Mouse (Mus musculus) NIH3T3 (cell line): ENCODE data around the gene Slco3a1.

Source experiments
- DNase-seq: peaks from one replicate; pipeline ENCODE4 v3.0.0-alpha.2; 2012; ENCODE audit warnings: low read depth

The Slco3a1 gene

GRCm38 (mm10) chr7:74486083-74486482, 68.5 kb downstream of the Slco3a1 start:
- DNase-seq, result no peak

- no peak for DNase-seq
Observed at GRCm38 (mm10) chr7:74485669-74486068, 68.9 kb downstream of the Slco3a1 start.

- no peak for DNase-seq
Observed at GRCm38 (mm10) chr7:74484024-74484385, 70.6 kb downstream of the Slco3a1 start.

- DNase-seq, result no peak
Observed at GRCm38 (mm10) chr7:74483294-74484023, 71.1 kb downstream of the Slco3a1 start.

GRCm38 (mm10) chr7:74471740-74472139, 82.8 kb downstream of the Slco3a1 start:
- no peak for DNase-seq

GRCm38 (mm10) chr7:74466886-74467285, 87.7 kb downstream of the Slco3a1 start:
- DNase-seq, result no peak

GRCm38 (mm10) chr7:74464638-74465037, 89.9 kb downstream of the Slco3a1 start:
- peak; percentile 80 for DNase-seq

GRCm38 (mm10) chr7:74462451-74462850, 92.1 kb downstream of the Slco3a1 start:
- DNase-seq, result no peak

- no peak for DNase-seq
Observed at GRCm38 (mm10) chr7:74461736-74462135, 92.8 kb downstream of the Slco3a1 start.

- no peak for DNase-seq
Observed at GRCm38 (mm10) chr7:74461146-74461545, 93.4 kb downstream of the Slco3a1 start.

- peak; percentile 82 for DNase-seq
Observed at GRCm38 (mm10) chr7:74459812-74460211, 94.8 kb downstream of the Slco3a1 start.

GRCm38 (mm10) chr7:74459277-74459676, 95.3 kb downstream of the Slco3a1 start:
- peak; percentile 12 for DNase-seq

GRCm38 (mm10) chr7:74458475-74459221, 95.9 kb downstream of the Slco3a1 start:
- peak; percentile 51 for DNase-seq

GRCm38 (mm10) chr7:74457347-74457975, 97.1 kb downstream of the Slco3a1 start:
- DNase-seq, result peak; percentile 81

- no peak for DNase-seq
Observed at GRCm38 (mm10) chr7:74456781-74457180, 97.8 kb downstream of the Slco3a1 start.

- no peak for DNase-seq
Observed at GRCm38 (mm10) chr7:74451047-74451446, 103.5 kb downstream of the Slco3a1 start.

- DNase-seq, result no peak
Observed at GRCm38 (mm10) chr7:74449802-74450201, 104.8 kb downstream of the Slco3a1 start.

GRCm38 (mm10) chr7:74447781-74448180, 106.8 kb downstream of the Slco3a1 start:
- no peak for DNase-seq

- no peak for DNase-seq
Observed at GRCm38 (mm10) chr7:74445148-74445547, 109.4 kb downstream of the Slco3a1 start.

- no peak for DNase-seq
Observed at GRCm38 (mm10) chr7:74442380-74442779, 112.2 kb downstream of the Slco3a1 start.

GRCm38 (mm10) chr7:74437534-74437933, 117.0 kb downstream of the Slco3a1 start:
- DNase-seq, result no peak

GRCm38 (mm10) chr7:74436642-74437041, 117.9 kb downstream of the Slco3a1 start:
- DNase-seq, result no peak

GRCm38 (mm10) chr7:74432950-74433349, 121.6 kb downstream of the Slco3a1 start:
- DNase-seq, result peak; percentile 68
